Mouse (Mus musculus) mouse trophoblast stem cell (cell line): ENCODE measurements around the gene Mrap.

Experiments used
- in situ Hi-C, 2 experiments: fragments of 300-500 bp; cut with MseI, MboI; formaldehyde crosslinking; loops; 2 replicates in 1 of 2; 3 replicates in 1 of 2; pipeline ENCODE4 v1.15.1; 2025

Mrap gene

GRCm38 (mm10) chr16:90738092-90738956 lies at the start of gene Mrap:
TSS of gene Mrap (plus strand) at chr16:90738207.
- in situ Hi-C loops, result no loop called here

GRCm38 (mm10) chr16:90692704-90693385 lies 45.2 kb upstream of the Mrap start:
- in situ Hi-C loops, result no loop called here

GRCm38 (mm10) chr16:90693625-90694024 lies 44.4 kb upstream of the Mrap start:
- in situ Hi-C loops, result no loop called here

- in situ Hi-C loops, result no loop called here
Measured at GRCm38 (mm10) chr16:90694719-90695118, 43.3 kb upstream of the Mrap start.

- in situ Hi-C loops, result no loop called here
Measured at GRCm38 (mm10) chr16:90695121-90695520, 42.9 kb upstream of the Mrap start.

GRCm38 (mm10) chr16:90696306-90696705 lies 41.7 kb upstream of the Mrap start:
- in situ Hi-C loops, result no loop called here

GRCm38 (mm10) chr16:90699390-90699789 lies 38.6 kb upstream of the Mrap start:
- in situ Hi-C loops, result no loop called here

GRCm38 (mm10) chr16:90701541-90701940 lies 36.5 kb upstream of the Mrap start:
- in situ Hi-C loops, result loop anchor here (25.0 kb wide), 1 partner anchor 314 kb away; the partner anchor contains the start of gene Hunk (in 2 of the 2)

GRCm38 (mm10) chr16:90703646-90704045 lies 34.4 kb upstream of the Mrap start:
- in situ Hi-C loops, result loop anchor here (25.0 kb wide), 1 partner anchor 316 kb away; the partner anchor contains the start of gene Hunk (in 2 of the 2)

GRCm38 (mm10) chr16:90704161-90704825 lies 33.7 kb upstream of the Mrap start:
- in situ Hi-C loops, result loop anchor here (25.0 kb wide), 1 partner anchor 317 kb away; the partner anchor contains the start of gene Hunk (in 2 of the 2)

- in situ Hi-C loops, result loop anchor here (25.0 kb wide), 1 partner anchor 319 kb away; the partner anchor contains the start of gene Hunk (in 2 of the 2)
Measured at GRCm38 (mm10) chr16:90706279-90706678, 31.7 kb upstream of the Mrap start.

GRCm38 (mm10) chr16:90709711-90710289 lies 28.2 kb upstream of the Mrap start:
- in situ Hi-C loops, result loop anchor here (25.0 kb wide), 1 partner anchor 322 kb away; the partner anchor contains the start of gene Hunk (in 2 of the 2)

GRCm38 (mm10) chr16:90710313-90710712 lies 27.7 kb upstream of the Mrap start:
- in situ Hi-C loops, result loop anchor here (25.0 kb wide), 1 partner anchor 323 kb away; the partner anchor contains the start of gene Hunk (in 2 of the 2)

GRCm38 (mm10) chr16:90724051-90724450 lies 14.0 kb upstream of the Mrap start:
- in situ Hi-C loops, result loop anchor here (25.0 kb wide), 1 partner anchor 337 kb away; the partner anchor contains the start of gene Hunk (in 2 of the 2)

- in situ Hi-C loops, result no loop called here
Measured at GRCm38 (mm10) chr16:90726600-90727227, 11.3 kb upstream of the Mrap start.

GRCm38 (mm10) chr16:90727233-90728115 lies 10.5 kb upstream of the Mrap start, which contains the start of gene Mis18a:
TSS of gene Mis18a (minus strand) at chr16:90727404.
- in situ Hi-C loops, result no loop called here

- in situ Hi-C loops, result no loop called here
Measured at GRCm38 (mm10) chr16:90735611-90736010, 2.4 kb upstream of the Mrap start.

- in situ Hi-C loops, result no loop called here
Measured at GRCm38 (mm10) chr16:90736672-90737270, 1.2 kb upstream of the Mrap start.

- in situ Hi-C loops, result no loop called here
Measured at GRCm38 (mm10) chr16:90747143-90747542, 9.1 kb downstream of the Mrap start.
